ENCODE assay signal across 22 mouse cellular contexts in genomic region chr5:117123840-117124239, GRCm38 (mm10). TPM values are rescaled to one million over a fixed set of nuclear protein-coding genes. Genes with fewer than 3 reads are reported as not detected.
DNase-seq lines count a peak whose midpoint lies in the region; ATAC-seq lines count a peak whose summit lies in the region.
"Had no signal": no experiment of that assay in that cellular context is flagged by ENCODE, and none has a peak within 500 bp of the region (broad histone marks: within the 10 kb centered on the region; RNA-seq: fewer than 3 reads in every experiment).

No protein-coding gene starts in this region.

- peaks cover 16% of the 10 kb centered on the region for H3K4me1 ChIP-seq in liver, embryonic 11.5 days (replicated peaks; ENCODE audit: control insufficient read depth, insufficient read depth, low read length)
- H3K4me1 ChIP-seq in liver, embryonic 12.5 days = peaks cover 65% of the 10 kb centered on the region
- peaks cover 19% of the 10 kb centered on the region for H3K4me1 ChIP-seq in stomach, embryonic 16.5 days (ENCODE audit: control insufficient read depth, insufficient read depth, low read length)

- no peaks in the 10 kb centered on the region for H3K9me3 ChIP-seq in liver, embryonic 11.5 days (ENCODE audit: control insufficient read depth, low read length)
- H3K9me3 ChIP-seq in liver, embryonic 12.5 days (replicated peaks) = 0 out of 2 replicates have a peak, but pooled peaks cover 6% of the 10 kb centered on the region
- H3K9me3 ChIP-seq in stomach, embryonic 16.5 days (replicated peaks; ENCODE audit: control insufficient read depth, low read length) = no peaks in the 10 kb centered on the region
- H3K9me3 ChIP-seq: embryonic facial prominence, embryonic 15.5 days; limb, embryonic 13.5 days; midbrain, embryonic 12.5 days; neural tube, embryonic 13.5 days had no signal

- no peak overlapping the region for H3K4me2 ChIP-seq in liver, embryonic 11.5 days
- H3K4me2 ChIP-seq in liver, embryonic 12.5 days = no peak overlapping the region
- H3K4me2 ChIP-seq in stomach, embryonic 16.5 days (ENCODE audit: low read depth, low read length) = no peak overlapping the region
- H3K4me2 ChIP-seq: embryonic facial prominence, embryonic 15.5 days; limb, embryonic 13.5 days; midbrain, embryonic 12.5 days; neural tube, embryonic 13.5 days had no signal

- H3K9ac ChIP-seq in liver, embryonic 11.5 days (ENCODE audit: low read depth, low read length) = no peak overlapping the region
- H3K9ac ChIP-seq in liver, embryonic 12.5 days = no peak overlapping the region
- H3K9ac ChIP-seq in stomach, embryonic 16.5 days (ENCODE audit: low read length) = no peak overlapping the region
- H3K9ac ChIP-seq: embryonic facial prominence, embryonic 15.5 days; limb, embryonic 13.5 days; midbrain, embryonic 12.5 days; neural tube, embryonic 13.5 days had no signal

- peak; percentile 59 for DNase-seq in liver
- DNase-seq in liver, embryonic 11.5 days (ENCODE audit: low spot score) = no peak
- peak; percentile 62 for DNase-seq in R1 (ENCODE audit: low read depth, low spot score)
- no peak for DNase-seq in urinary bladder, postnatal 25 days (ENCODE audit: low spot score)
- DNase-seq in frontal cortex, postnatal 10 days (ENCODE audit: low spot score in 2 of 2) = no peak
- no peak for DNase-seq in right cerebral cortex, postnatal 14 days
- DNase-seq: adrenal gland, postnatal 10 days; cerebellum, adult 2 months; kidney, adult 18-20 months; kidney, postnatal 4 days; lung, postnatal 14 days; retina, postnatal 1 day; thymus, postnatal 36 days had no signal

- no peak for ATAC-seq in liver, embryonic 11.5 days (replicated peaks; ENCODE audit: low FRiP score)
- no peak for ATAC-seq in liver, embryonic 12.5 days
- no peak for ATAC-seq in stomach, embryonic 16.5 days (ENCODE audit: insufficient read depth, low FRiP score)
- ATAC-seq: forebrain, embryonic 14.5 days; hindbrain, embryonic 16.5 days had no signal

- H3K27ac ChIP-seq in liver, embryonic 11.5 days (ENCODE audit: low read depth, low read length) = no peak overlapping the region
- peak overlapping the region; percentile 40; the same call in 1 of the 2 replicates for H3K27ac ChIP-seq in liver, embryonic 12.5 days
- H3K27ac ChIP-seq in stomach, embryonic 16.5 days (ENCODE audit: low read length) = peak overlapping the region; percentile 37; the same call in 1 of the 2 replicates
- H3K27ac ChIP-seq: embryonic facial prominence, embryonic 15.5 days; limb, embryonic 13.5 days; midbrain, embryonic 12.5 days; neural tube, embryonic 13.5 days had no signal

- no peak overlapping the region for H3K4me3 ChIP-seq in liver, embryonic 11.5 days (ENCODE audit: low read depth, low read length)
- H3K4me3 ChIP-seq in liver, embryonic 12.5 days = no peak overlapping the region
- H3K4me3 ChIP-seq in stomach, embryonic 16.5 days (replicated peaks; ENCODE audit: low read length) = no peak overlapping the region
- H3K4me3 ChIP-seq: embryonic facial prominence, embryonic 15.5 days; limb, embryonic 13.5 days; midbrain, embryonic 12.5 days; myocyte; neural tube, embryonic 13.5 days had no signal

- no peaks in the 10 kb centered on the region for H3K27me3 ChIP-seq in liver, embryonic 11.5 days (replicated peaks; ENCODE audit: control insufficient read depth, insufficient read depth, low read length)
- no peaks in the 10 kb centered on the region for H3K27me3 ChIP-seq in liver, embryonic 12.5 days (replicated peaks)
- H3K27me3 ChIP-seq in stomach, embryonic 16.5 days (ENCODE audit: control insufficient read depth, insufficient read depth, low read length) = no peaks in the 10 kb centered on the region

- H3K36me3 ChIP-seq in liver, embryonic 11.5 days (ENCODE audit: control insufficient read depth, insufficient read depth, low read length) = no peaks in the 10 kb centered on the region
- peaks cover 30% of the 10 kb centered on the region for H3K36me3 ChIP-seq in liver, embryonic 12.5 days
- no peaks in the 10 kb centered on the region for H3K36me3 ChIP-seq in stomach, embryonic 16.5 days (ENCODE audit: control insufficient read depth, insufficient read depth, low read length)
- H3K36me3 ChIP-seq: embryonic facial prominence, embryonic 15.5 days; limb, embryonic 13.5 days; midbrain, embryonic 12.5 days; neural tube, embryonic 13.5 days had no signal

- 84% methylated on average over 4 of the region's 4 CpGs for WGBS in liver, embryonic 11.5 days
- 75% methylated on average over 4 of the region's 4 CpGs for WGBS in liver, embryonic 12.5 days (ENCODE audit: insufficient replicate concordance)
- 73% methylated on average over 4 of the region's 4 CpGs for WGBS in stomach, embryonic 16.5 days

RNA-seq across cellular contexts. Expression of gene Taok3, which starts 3.9 kb away (rescaled TPM):
- polyA plus RNA-seq in liver, embryonic 11.5 days (2014; fragmentation: Nextera tagmentation; extraction: Ambion mirVana) = 69.3 and 73.6 TPM in 2 replicates
- 67.9 and 68.6 TPM in 2 replicates for polyA plus RNA-seq in liver, embryonic 12.5 days (2016; fragmentation: Nextera tagmentation; extraction: Ambion mirVana)
- 33.1 TPM in 2 replicates for polyA plus RNA-seq in stomach, embryonic 16.5 days (2015; fragmentation: Nextera tagmentation; extraction: Ambion mirVana)

RNA-seq across cellular contexts. Expression of gene Suds3, which starts 7.9 kb away (rescaled TPM):
- polyA plus RNA-seq in liver, embryonic 11.5 days (2014; fragmentation: Nextera tagmentation; extraction: Ambion mirVana) = 37.8 and 41.9 TPM in 2 replicates
- polyA plus RNA-seq in liver, embryonic 12.5 days (2016; fragmentation: Nextera tagmentation; extraction: Ambion mirVana) = 61.2 and 66.4 TPM in 2 replicates
- polyA plus RNA-seq in stomach, embryonic 16.5 days (2015; fragmentation: Nextera tagmentation; extraction: Ambion mirVana) = 42.7 and 46.2 TPM in 2 replicates

Comparison
In these comparisons a context has a peak if more than half of its experiments do, and no peak if none do; other contexts are left out.
1. DNase-seq: peak in liver (single experiment) and R1 (single experiment); none in liver, embryonic 11.5 days (single experiment), urinary bladder, postnatal 25 days (single experiment), frontal cortex, postnatal 10 days (0 of 2) and right cerebral cortex, postnatal 14 days (single experiment).